Mouse (Mus musculus) kidney, adult 2 months (tissue): ENCODE measurements at regions not wholly inside any gene's neighbourhood (a gene's known extent, or its start where the extent isn't known, plus 50 kb on each side); places are given as distances from the start of the nearest gene placed in this dataset.

Source experiments
- DNase-seq: peaks from one replicate; pipeline ENCODE4 v3.0.0; 2021
- H3K27ac ChIP-seq: fragments of 200-500 bp; 2 replicates; pipeline ENCODE4 v1.5.1; 2012; ENCODE audit warnings: low read depth, low read length, control low read depth, inconsistent platforms; ENCODE audit not compliant: insufficient read depth
- H3K27me3 ChIP-seq: fragments of 200-500 bp; replicated peaks from 2 replicates; pipeline ENCODE4 v1.6.1; 2012; ENCODE audit warnings: mild to moderate bottlenecking, moderate library complexity, low read length, inconsistent platforms; ENCODE audit not compliant: control insufficient read depth, insufficient read depth
- H3K36me3 ChIP-seq: fragments of 200-500 bp; 2 replicates; pipeline ENCODE4 v1.6.1; 2012; ENCODE audit warnings: mild to moderate bottlenecking, moderate library complexity, low read length, inconsistent platforms; ENCODE audit not compliant: control insufficient read depth, insufficient read depth
- H3K4me1 ChIP-seq: fragments of 200-500 bp; 2 replicates; pipeline ENCODE4 v1.6.1; 2011; ENCODE audit warnings: low read length; ENCODE audit not compliant: control insufficient read depth, insufficient read depth
- H3K4me3 ChIP-seq: fragments of 200-500 bp; 2 replicates; pipeline ENCODE4 v1.5.1; 2011; ENCODE audit warnings: mild to moderate bottlenecking, low read depth, low read length, control low read depth; ENCODE audit not compliant: insufficient read depth
- CTCF ChIP-seq: fragments of 200-500 bp; conservative IDR thresholded peaks from 2 replicates; pipeline ENCODE4 v1.5.1; 2011; ENCODE audit warnings: low read depth, mild to moderate bottlenecking, control low read depth, low read length, moderate library complexity, mixed read lengths; ENCODE audit not compliant: insufficient read depth, insufficient read length
- POLR2A ChIP-seq: fragments of 200-500 bp; IDR thresholded peaks from one replicate; pipeline ENCODE4 v1.6.1; 2011; ENCODE audit warnings: low read depth, low read length, control low read depth
- WGBS: fragments of 180-500 bp; shearing (Covaris S2); methylation state at CpG from one replicate; pipeline ENCODE4 v1.1.7; 2018; 5-methylcytosine and 5-hydroxymethylcytosine counted together

DNA sequence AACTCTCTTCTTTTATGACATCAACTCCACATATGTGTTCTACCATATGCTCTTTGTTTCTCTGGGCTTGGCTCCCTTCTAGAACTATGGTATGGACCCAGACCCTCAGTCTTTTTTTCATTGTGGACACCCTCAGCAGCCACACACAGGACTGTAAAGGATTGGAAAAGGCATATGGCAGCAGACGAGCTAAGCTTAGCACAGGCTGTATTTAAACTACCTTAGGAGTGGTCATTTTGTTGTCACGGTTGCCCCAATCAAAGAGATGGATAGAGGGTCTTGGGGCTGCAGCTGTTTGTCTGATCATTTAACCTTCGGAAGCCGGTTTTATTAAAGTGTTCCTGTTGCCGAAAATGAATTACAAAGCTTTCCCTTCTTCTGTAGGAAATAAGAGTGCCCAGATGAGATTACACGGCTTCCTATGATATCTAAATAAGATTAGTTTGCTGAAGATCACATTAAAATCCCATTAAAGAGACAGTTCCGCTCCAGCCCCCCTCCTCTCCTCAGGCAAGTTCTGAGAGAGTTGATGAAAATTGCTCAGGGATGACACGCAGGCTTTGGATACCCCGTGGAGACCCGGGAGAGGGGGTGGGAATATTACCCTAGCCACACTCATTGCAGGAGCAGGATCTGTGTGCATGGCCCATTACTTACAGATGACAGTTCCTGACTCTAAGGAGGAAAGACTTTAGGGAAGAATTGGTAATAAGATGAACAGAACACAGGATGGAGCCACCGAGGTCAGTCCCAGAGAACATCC lies 227.4 kb upstream of the Ddx18 start:
- Histone ChIP-seq H3K27me3 (no peaks in the 10 kb centered on the region), H3K4me1 (no peaks in the 10 kb centered on the region), H3K4me3 (no peak overlapping the region), H3K36me3 (no peaks in the 10 kb centered on the region), H3K27ac (no peak overlapping the region)
- WGBS, result 31% methylated on average over 11 of the region's 11 CpGs
- no peak for DNase-seq
- TF ChIP-seq CTCF, result no peak
- no peak for TF ChIP-seq POLR2A

- Histone ChIP-seq H3K27me3 (no peaks in the 10 kb centered on the region), H3K4me3 (no peak overlapping the region), H3K36me3 (no peaks in the 10 kb centered on the region), H3K27ac (no peak overlapping the region), H3K4me1 (no peaks in the 10 kb centered on the region)
- no peak for DNase-seq
- WGBS, result 20% methylated on average over 3 of the region's 3 CpGs
- no peak for TF ChIP-seq POLR2A
Observed at GRCm38 (mm10) chr1:121785631-121786030, 217.8 kb upstream of the Ddx18 start.

GRCm38 (mm10) chr1:121773988-121774387 lies 206.2 kb upstream of the Ddx18 start:
- no peak overlapping the region for H3K27ac ChIP-seq
- H3K27me3 ChIP-seq, result no peaks in the 10 kb centered on the region
- H3K4me1 ChIP-seq, result no peaks in the 10 kb centered on the region
- 87% methylated on average over 2 of the region's 2 CpGs for WGBS
- no peak for TF ChIP-seq POLR2A
- TF ChIP-seq CTCF, result no peak
- no peak for DNase-seq
- no peaks in the 10 kb centered on the region for H3K36me3 ChIP-seq
- no peak overlapping the region for H3K4me3 ChIP-seq

- no peak for DNase-seq
- Histone ChIP-seq H3K27me3 (no peaks in the 10 kb centered on the region), H3K27ac (no peak overlapping the region), H3K4me3 (no peak overlapping the region), H3K4me1 (no peaks in the 10 kb centered on the region), H3K36me3 (no peaks in the 10 kb centered on the region)
- TF ChIP-seq CTCF (no peak), POLR2A (no peak)
- 43% methylated on average over 1 of the region's 1 CpGs for WGBS
Observed at GRCm38 (mm10) chr1:121771444-121771843, 203.7 kb upstream of the Ddx18 start.

GRCm38 (mm10) chr1:121770936-121771335 lies 203.1 kb upstream of the Ddx18 start:
- 28% methylated on average over 12 of the region's 12 CpGs for WGBS
- no peak overlapping the region for H3K27ac ChIP-seq

DNA sequence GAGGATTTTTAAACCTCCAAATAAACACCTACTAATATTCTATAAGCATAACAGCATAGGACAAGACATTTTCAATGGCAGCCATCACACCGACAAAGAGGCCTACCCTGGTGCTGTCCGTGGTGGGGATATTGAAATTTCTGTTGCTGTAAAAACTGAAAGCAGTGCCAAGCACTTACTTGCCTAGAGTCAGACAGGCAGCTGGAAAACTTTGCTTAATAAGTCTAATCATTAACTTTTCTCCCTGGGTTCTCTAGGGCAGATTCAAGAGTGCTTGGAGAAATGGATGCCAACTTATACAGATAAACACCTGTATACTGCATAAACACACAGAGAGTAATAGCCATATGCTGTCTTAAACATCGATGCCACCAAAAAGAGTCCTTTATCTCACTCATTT lies 192.3 kb upstream of the Ddx18 start:
- peak; percentile 63 for DNase-seq
- Histone ChIP-seq H3K27ac (no peak overlapping the region), H3K27me3 (no peaks in the 10 kb centered on the region), H3K4me1 (no peaks in the 10 kb centered on the region), H3K4me3 (no peak overlapping the region), H3K36me3 (no peaks in the 10 kb centered on the region)
- TF ChIP-seq CTCF (no peak), POLR2A (no peak)
- 43% methylated on average over 3 of the region's 3 CpGs for WGBS

More at GRCm38 (mm10) chr1:121770936-121771335, 203.1 kb upstream of the Ddx18 start:
- H3K4me3 ChIP-seq, result no peak overlapping the region
- no peak for TF ChIP-seq POLR2A
- H3K36me3 ChIP-seq, result no peaks in the 10 kb centered on the region
- H3K4me1 ChIP-seq, result no peaks in the 10 kb centered on the region
- DNase-seq, result no peak
- H3K27me3 ChIP-seq, result no peaks in the 10 kb centered on the region

GRCm38 (mm10) chr1:121745181-121745580 lies 177.4 kb upstream of the Ddx18 start:
- no peaks in the 10 kb centered on the region for H3K36me3 ChIP-seq
- no peaks in the 10 kb centered on the region for H3K27me3 ChIP-seq
- DNase-seq, result peak; percentile 73
- no peak overlapping the region for H3K27ac ChIP-seq
- TF ChIP-seq POLR2A (no peak), CTCF (no peak)
- H3K4me3 ChIP-seq, result no peak overlapping the region
- 62% methylated on average over 1 of the region's 1 CpGs for WGBS
- H3K4me1 ChIP-seq, result no peaks in the 10 kb centered on the region
